Mouse (Mus musculus): Measurements from ENCODE around the gene Vmn1r71. TPM values are rescaled to one million over a fixed set of nuclear protein-coding genes. Genes with fewer than 3 reads are reported as not detected.
"Not testable (repeated sequence)": the region's sequence is repeated elsewhere in the genome, so short reads cannot be mapped to it uniquely, and the experiment has no call there.

Vmn1r71 gene
- polyA plus RNA-seq (2014; fragmentation: Nextera tagmentation; extraction: Ambion mirVana): not detected in 2 replicates

DNA sequence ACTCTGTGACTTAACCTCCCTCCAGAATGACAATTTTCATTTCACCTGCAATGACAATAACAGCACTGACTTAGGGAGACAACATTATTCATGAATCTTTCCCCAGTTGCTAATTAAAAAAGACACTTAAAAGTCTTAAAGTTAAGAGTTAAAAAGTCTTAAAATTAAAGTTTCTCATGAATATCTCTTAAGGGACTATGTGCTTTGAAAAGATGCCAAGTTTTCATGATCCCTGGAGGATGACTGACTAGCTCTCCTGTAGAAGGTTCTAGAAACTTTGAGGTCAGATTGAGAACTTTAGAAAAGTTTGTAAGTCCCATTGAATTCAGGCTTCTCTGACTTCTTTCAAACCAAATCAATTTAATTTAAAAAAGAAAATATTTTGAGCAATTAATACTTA is at the start of gene Vmn1r71:
Gene Vmn1r71 (minus strand): TSS at position 101 of the 400 bp plus-strand sequence.
- H3K4me3 ChIP-seq (ENCODE audit: low read depth, low read length): no peak within 1 kb of the TSS
- no peaks in the 10 kb centered on the region for H3K4me1 ChIP-seq (replicated peaks; ENCODE audit: control insufficient read depth, insufficient read depth, low read length)
- peaks cover 2% of the 10 kb centered on the region; the same call in 1 of the 2 replicates for H3K9me3 ChIP-seq (ENCODE audit: control insufficient read depth, low read length)
- DNase-seq (ENCODE audit: low spot score): no peak
- ATAC-seq (replicated peaks; ENCODE audit: low FRiP score): no peak
- no peaks in the 10 kb centered on the region for H3K27me3 ChIP-seq (ENCODE audit: control insufficient read depth, insufficient read depth, low read length)
- no peak within 1 kb of the TSS for H3K4me2 ChIP-seq (ENCODE audit: low read depth, low read length, severe bottlenecking)
- no peaks in the 10 kb centered on the region for H3K36me3 ChIP-seq (ENCODE audit: control insufficient read depth, insufficient read depth, low read length)
- no peak within 1 kb of the TSS for H3K27ac ChIP-seq (ENCODE audit: low read depth, low read length)
- H3K9ac ChIP-seq (ENCODE audit: low read length): no peak within 1 kb of the TSS

DNA sequence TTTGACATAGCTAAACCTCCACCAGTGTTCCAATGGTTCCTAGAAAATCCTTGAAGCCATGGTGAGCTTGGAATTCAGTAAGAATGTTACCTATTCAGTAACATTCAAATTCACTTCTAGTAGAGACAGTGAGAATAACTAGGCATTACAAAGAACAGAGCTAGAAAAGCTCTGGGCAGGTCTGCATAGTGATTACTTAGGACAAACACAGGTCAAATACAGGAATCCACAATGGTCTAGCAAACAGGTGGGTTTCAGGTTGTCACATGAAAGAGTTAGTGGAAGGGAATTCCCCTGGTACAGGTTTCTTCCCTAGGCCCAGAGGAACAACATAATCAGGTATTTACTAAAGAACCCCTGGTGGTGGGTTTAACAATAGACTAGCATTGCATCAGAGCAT is 3.4 kb upstream of the Vmn1r71 start:
- not testable (repeated sequence) for H3K9ac ChIP-seq (ENCODE audit: low read length); H3K9me3 ChIP-seq (ENCODE audit: control insufficient read depth, low read length); H3K27me3 ChIP-seq (ENCODE audit: control insufficient read depth, insufficient read depth, low read length); H3K27ac ChIP-seq (ENCODE audit: low read depth, low read length); ATAC-seq (replicated peaks; ENCODE audit: low FRiP score); DNase-seq (ENCODE audit: low spot score); H3K4me1 ChIP-seq (replicated peaks; ENCODE audit: control insufficient read depth, insufficient read depth, low read length); H3K4me2 ChIP-seq (ENCODE audit: low read depth, low read length, severe bottlenecking); H3K36me3 ChIP-seq (ENCODE audit: control insufficient read depth, insufficient read depth, low read length); H3K4me3 ChIP-seq (ENCODE audit: low read depth, low read length)

Other genes with a start within 250 kb of the Vmn1r71 start
- not detected in 2 replicates for gene Vmn1r68, start 195.9 kb downstream of the Vmn1r71 start, polyA plus RNA-seq (2014; fragmentation: Nextera tagmentation; extraction: Ambion mirVana)
- not detected in 2 replicates for gene Vmn1r69, start 140.7 kb downstream of the Vmn1r71 start, polyA plus RNA-seq (2014; fragmentation: Nextera tagmentation; extraction: Ambion mirVana)
- gene Vmn1r70, start 122.8 kb downstream of the Vmn1r71 start, polyA plus RNA-seq (2014; fragmentation: Nextera tagmentation; extraction: Ambion mirVana): not detected in 2 replicates
- not detected in 2 replicates for gene Nlrp4b, start 66.6 kb downstream of the Vmn1r71 start, polyA plus RNA-seq (2014; fragmentation: Nextera tagmentation; extraction: Ambion mirVana)
- gene Zscan4b, start 150.7 kb upstream of the Vmn1r71 start, polyA plus RNA-seq (2014; fragmentation: Nextera tagmentation; extraction: Ambion mirVana): not detected in 2 replicates

All from forebrain, embryonic 11.5 days (tissue).